Mouse (Mus musculus): ENCODE data around the gene Sigmar1.

The Sigmar1 gene

GRCm38 (mm10) chr4:41757321-41757720 is 1.4 kb upstream of the Sigmar1 start:
- DNase-seq (ENCODE audit: low read depth, low spot score) = no peak

- no peak for DNase-seq (ENCODE audit: low read depth, low spot score)
Observed at GRCm38 (mm10) chr4:41756440-41756839, 483 bp upstream of the Sigmar1 start.

DNA sequence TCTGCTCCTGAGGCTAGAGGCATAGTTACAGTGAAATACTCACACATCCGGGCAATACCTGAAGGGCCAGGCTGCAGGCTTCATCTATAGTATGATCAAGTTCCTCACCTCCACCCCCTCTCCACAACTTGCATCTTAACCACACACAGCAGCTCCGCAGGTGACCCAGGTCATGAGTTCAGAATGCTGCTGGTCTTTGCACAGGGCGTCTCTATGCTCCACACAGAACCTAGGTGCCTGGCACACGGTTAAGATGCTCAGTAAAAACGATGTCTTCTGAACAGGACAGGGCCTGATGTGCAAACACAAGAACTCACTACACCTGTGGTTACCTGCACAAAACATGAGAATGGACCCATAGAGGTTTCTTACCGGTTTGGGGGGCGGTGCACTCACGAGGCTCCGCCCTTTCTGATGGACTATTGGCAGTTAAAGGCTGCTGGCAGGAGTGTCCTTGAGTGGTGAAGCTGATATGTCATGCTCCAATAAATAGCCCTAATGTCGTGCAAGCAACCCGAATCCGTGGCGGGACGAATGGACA is 1.1 kb downstream of the Sigmar1 start, which contains the start of gene Galt:
Galt (plus strand) TSS at position 432 of the 541 bp plus-strand sequence.
- no peak for DNase-seq (ENCODE audit: low read depth, low spot score)

DNA sequence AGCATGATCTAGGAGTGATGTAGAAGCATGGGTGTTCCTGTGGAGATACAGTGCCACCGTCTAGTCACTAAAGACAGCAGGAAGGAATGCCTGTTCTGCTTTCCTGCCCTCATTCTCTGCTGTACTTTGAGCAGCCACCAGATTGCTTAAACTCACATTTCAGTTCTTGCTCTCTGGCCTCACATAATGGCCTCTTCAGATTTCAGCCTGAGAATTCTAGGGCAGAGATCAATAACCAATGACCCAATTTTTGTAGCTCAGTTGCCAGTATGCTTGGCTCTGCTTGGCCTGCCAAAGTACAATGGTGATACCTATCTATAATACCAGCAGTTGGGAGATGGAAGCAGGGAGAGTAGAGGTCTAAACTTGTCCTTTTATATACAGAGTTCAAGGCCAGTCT is 10.9 kb downstream of the Sigmar1 start:
- DNase-seq (ENCODE audit: low read depth, low spot score) = no peak

DNA sequence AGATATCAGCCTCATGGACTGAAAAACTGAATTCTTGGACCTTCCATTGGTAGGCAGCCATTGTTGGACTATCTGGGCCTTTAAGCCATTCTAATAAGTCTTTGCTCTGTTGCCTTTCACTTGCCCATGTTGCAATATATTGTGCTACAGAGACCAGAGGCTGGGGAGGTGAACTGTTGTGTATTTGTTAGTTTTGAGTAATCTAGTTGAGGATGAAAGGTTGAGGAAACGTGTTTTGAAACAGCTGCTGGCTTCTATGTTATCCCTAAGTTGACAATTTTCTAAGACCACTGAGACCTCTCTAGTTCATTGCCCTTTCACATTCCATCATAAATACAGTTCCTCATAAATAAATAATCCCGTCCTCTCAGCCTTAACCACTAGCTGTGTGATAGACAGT is 11.8 kb downstream of the Sigmar1 start:
- DNase-seq (ENCODE audit: low read depth, low spot score) = no peak

DNA sequence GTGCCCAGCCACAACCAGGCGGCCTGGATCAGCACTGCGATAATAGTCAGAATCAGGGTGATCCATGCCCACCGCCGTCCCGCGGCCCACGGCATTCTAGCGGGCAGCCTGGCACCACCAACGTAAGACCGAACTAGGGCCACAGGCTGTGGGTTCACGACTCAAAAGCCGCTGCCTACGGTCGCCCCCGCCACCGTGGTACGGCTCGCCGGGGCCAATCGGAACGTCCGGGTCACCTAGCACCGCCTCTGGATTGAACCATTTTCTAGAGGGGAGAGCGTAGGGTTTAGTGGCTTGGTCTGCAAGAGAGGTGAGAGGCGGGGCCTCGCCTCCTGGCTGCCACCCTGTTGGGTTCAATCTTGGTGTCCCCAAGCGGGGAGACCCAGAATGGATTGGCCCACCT is 14.8 kb downstream of the Sigmar1 start:
- peak; percentile 96 for DNase-seq (ENCODE audit: low read depth, low spot score)

DNA sequence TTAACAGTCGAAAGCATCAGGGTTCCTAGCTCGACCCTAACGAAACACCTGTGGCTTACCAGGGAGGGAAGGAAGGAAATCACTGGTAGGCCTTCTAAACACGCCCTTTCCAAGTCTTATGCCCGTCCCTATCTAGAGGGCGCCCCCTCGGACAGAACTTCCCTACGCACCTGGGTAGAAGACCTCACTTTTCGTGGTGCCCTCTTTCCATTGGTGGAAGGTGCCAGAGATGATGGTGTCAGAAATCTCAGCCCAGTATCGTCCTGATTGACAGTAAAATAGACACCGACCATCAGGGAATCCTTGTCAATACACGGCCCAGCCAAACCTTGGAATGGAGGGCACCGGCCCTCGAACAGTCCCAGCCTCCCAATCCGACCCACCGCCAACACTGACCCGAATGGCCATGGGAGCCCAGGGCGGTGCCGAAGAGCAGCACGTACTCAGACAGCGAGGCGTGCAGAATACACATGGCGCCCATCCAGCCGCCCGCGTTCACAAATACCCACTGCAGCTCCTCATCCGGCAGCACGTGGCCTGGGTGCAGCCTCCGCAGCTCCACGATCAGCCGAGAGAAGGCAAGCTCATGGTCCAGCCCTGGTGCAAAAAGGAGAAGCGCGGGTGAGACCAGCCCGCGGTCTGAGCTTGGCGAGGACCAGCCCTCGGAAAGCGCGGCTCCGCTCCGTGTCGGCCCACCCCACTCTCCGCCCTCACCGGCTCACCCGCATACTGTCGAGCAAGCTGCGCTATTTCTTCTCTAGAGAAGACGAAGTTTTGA is 15.4 kb downstream of the Sigmar1 start:
- DNase-seq (ENCODE audit: low read depth, low spot score) = no peak

- DNase-seq (ENCODE audit: low read depth, low spot score) = no peak
Observed at GRCm38 (mm10) chr4:41739260-41739659, 16.7 kb downstream of the Sigmar1 start.

GRCm38 (mm10) chr4:41738256-41738603 is 17.7 kb downstream of the Sigmar1 start:
- no peak for DNase-seq (ENCODE audit: low read depth, low spot score)

- peak; percentile 68 for DNase-seq (ENCODE audit: low read depth, low spot score)
Observed at GRCm38 (mm10) chr4:41737602-41738255, 18.2 kb downstream of the Sigmar1 start.

GRCm38 (mm10) chr4:41731052-41731765 is 24.7 kb downstream of the Sigmar1 start, which contains the start of gene Arid3c:
Gene Arid3c (minus strand): TSS chr4:41731142.
- DNase-seq (ENCODE audit: low read depth, low spot score) = no peak

DNA sequence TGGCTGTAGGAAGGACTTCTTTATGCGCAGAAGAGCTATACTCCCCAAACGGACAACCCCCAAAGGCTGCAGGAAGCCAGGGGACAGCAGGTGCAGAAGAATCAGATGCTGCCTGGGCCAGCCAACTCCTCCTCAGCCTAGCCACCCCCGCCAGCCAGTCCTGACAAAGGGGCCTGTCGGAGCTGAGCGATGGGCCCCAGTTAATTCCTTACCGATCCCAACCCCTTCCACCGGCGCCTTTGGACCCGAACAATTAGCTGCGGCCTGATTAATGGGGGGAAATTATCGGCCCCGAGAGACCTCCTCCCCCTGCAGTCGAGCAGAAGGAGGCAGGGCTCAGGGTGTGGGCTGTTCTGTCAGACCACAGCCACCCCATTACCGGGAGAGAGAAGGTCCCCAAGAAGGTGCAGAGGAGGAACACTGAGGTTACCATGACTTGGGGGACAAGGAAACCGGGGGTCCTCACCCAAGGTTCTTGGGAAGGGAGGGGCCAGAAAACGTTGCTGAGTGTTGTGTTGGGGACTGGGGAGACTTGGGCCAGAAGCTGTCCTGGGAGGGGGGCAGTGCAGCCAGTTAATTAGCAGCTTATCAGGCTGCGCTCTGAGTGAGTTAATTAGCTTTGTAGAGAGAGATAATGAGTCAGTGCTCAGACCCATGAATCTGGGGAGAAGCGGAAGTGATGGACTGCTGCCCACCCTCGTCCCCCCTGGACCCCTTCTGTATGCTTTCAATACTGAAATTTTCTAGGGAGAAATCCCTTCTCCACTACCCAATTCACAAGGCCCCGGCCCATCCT is 28.9 kb downstream of the Sigmar1 start:
- DNase-seq (ENCODE audit: low read depth, low spot score) = no peak

DNA sequence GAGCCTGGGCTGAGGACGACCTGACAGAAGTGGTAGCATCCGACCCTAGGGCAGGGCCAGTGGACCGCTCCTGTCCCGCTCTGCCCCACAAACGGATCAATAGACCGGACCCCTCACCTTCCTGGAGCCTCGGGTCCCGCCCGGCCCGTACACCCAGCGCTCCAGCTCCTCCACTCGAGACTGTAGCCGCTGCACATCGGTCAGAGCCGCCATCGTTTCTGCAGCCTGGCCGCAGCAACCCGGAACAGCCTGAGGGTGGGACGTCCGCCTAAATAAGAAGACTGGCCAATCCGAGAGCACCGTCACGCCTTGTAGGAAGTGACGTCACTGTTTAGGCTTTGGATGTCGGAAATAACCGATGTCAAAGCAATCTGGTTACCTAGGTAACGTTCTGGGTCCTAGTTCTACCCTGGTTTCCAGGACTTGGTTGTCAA is 33.0 kb downstream of the Sigmar1 start, which contains the start of gene Dctn3:
Dctn3 (minus strand) TSS at position 253 of the 434 bp plus-strand sequence.
- DNase-seq (ENCODE audit: low read depth, low spot score) = peak; percentile 96

GRCm38 (mm10) chr4:41716834-41717233 is 39.1 kb downstream of the Sigmar1 start:
- DNase-seq (ENCODE audit: low read depth, low spot score) = no peak

- DNase-seq (ENCODE audit: low read depth, low spot score) = no peak
Observed at GRCm38 (mm10) chr4:41715596-41715995, 40.4 kb downstream of the Sigmar1 start.

DNA sequence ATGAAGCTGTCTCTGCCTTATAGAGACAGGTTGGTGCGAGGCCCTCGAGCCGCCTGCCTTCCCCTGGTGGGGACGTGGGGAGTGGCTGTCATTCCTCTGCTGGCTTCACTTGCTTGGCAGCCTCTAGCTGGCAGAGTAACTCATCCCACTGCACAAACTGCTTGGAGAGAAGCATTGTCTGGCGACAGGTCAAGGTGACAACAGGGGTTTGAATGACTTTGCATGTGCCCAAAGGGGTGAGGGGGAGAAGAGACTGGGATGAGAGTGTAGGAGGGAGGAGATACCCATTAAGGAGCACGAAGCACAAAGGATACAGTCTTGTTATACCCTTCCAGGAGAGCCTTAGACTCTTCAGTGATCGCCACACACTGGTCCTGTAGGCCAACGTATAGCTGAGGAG is 40.9 kb downstream of the Sigmar1 start:
- no peak for DNase-seq (ENCODE audit: low read depth, low spot score)

DNA sequence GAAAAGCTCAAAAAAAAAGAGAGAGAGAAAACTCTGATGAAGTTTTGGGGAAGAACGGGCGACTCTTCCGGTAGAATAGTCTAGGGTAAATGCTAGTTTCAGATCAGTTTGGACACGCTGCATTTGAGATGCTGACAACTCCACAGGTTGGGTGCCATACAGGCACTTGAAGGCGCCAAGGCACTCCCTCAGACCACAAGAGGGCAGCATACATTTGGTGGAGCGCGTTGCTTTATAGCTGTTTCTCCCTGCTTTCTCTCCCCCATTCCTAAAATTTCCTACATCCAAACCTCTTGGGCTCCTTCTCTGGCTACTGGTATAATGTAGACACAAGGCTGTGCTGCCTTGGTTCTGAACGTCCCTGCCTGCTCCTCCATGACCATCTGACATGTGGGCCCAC is 41.7 kb downstream of the Sigmar1 start:
- DNase-seq (ENCODE audit: low read depth, low spot score) = peak; percentile 74

- DNase-seq (ENCODE audit: low read depth, low spot score) = peak; percentile 87
Observed at GRCm38 (mm10) chr4:41713197-41714067, 42.5 kb downstream of the Sigmar1 start, which contains the start of gene Rpp25l. Gene Rpp25l (minus strand): TSS chr4:41713534.

- DNase-seq (ENCODE audit: low read depth, low spot score) = no peak
Observed at GRCm38 (mm10) chr4:41712421-41713196, 43.3 kb downstream of the Sigmar1 start.

All from forelimb bud, embryonic 11.5 days (tissue).